Mouse (Mus musculus): Measurements from ENCODE around the gene Wdr90. TPM values are rescaled to one million over a fixed set of nuclear protein-coding genes. Genes with fewer than 3 reads are reported as not detected.
A peak's percentile ranks its signal among the peaks of the same experiment; 100 is the strongest.
"Not testable (repeated sequence)": the region's sequence is repeated elsewhere in the genome, so short reads cannot be mapped to it uniquely, and the experiment has no call there.

Wdr90 gene
- total RNA-seq, 2 experiments from 2014 or later: 24.0 to 25.8 TPM

- no peak for DNase-seq (ENCODE audit: low spot score in 2 of 2)
Measured at GRCm38 (mm10) chr17:25809606-25810340, 51.5 kb downstream of the Wdr90 start.

GRCm38 (mm10) chr17:25808789-25809605, 52.3 kb downstream of the Wdr90 start, which contains the start of gene Fbxl16:
TSS of gene Fbxl16 (plus strand) at chr17:25809085.
- DNase-seq (ENCODE audit: low spot score in 2 of 2): peak; percentile 86 to 93

- no peak for DNase-seq (ENCODE audit: low spot score in 2 of 2)
Measured at GRCm38 (mm10) chr17:25808028-25808427, 53.3 kb downstream of the Wdr90 start.

GRCm38 (mm10) chr17:25807452-25807851, 53.8 kb downstream of the Wdr90 start:
- not testable (repeated sequence) for DNase-seq (ENCODE audit: low spot score in 2 of 2)

GRCm38 (mm10) chr17:25806507-25806906, 54.8 kb downstream of the Wdr90 start:
- no peak for DNase-seq (ENCODE audit: low spot score in 2 of 2)

DNA sequence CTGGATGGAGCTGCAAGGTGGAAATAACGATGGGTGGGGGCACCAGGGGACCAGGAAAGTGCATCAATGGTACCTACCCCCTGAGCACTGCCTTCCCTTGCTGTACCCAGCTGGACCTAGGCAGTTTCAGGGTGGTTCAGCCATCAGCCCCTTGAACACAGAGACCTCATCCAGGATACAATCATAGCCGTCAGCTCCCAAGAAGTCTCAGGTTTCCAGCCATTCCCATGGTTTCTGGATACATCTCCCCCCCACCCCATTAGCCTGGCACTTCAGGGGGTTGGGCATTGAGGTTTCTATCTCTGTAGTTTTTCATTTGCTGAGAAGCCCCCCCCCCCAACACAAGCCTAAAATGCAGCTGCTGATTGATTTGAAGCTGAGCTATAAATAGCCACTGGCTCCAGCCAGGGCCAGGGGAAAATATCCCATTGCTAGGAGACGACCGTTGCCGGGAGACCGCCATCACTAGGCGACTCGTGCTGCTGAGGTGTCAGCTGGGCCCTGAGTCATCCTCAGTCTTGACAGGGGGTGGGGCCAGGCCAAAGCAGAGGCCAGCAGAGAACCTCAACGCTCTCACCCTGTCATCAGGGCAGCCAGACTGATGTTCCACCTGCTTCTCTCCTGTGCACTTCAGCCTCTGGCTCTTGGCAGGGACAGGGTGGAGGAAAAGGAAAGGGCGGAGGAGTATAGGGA, 58.3 kb downstream of the Wdr90 start:
- peak; percentile 81 to 90 for DNase-seq (ENCODE audit: low spot score in 2 of 2)

- peak; percentile 67 to 82 for DNase-seq (ENCODE audit: low spot score in 2 of 2)
Measured at GRCm38 (mm10) chr17:25801029-25801428, 60.3 kb downstream of the Wdr90 start.

DNA sequence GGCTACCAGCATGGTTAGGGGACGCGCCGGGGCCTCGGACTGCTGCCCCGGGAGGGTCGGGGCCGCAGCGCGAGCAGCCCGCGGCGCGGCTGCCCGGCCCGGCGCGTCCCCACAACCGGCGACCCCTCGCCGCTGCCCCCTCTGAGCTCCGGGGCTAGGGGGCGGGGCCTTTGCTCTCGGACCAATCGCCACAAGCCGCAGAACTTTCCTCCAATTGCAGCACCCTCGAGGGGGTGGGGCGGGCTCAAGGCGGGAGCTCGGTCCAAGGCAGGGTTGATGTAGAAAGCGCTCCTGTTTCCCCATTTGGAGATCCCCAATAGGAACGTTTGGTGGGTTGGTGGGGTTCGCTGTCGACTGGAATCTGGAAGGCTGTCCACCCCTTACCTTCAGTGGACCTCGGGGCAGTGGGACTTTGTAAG, 64.3 kb downstream of the Wdr90 start, which contains the start of gene Metrn:
Metrn (minus strand) TSS at position 186 of the 419 bp plus-strand sequence.
- DNase-seq (ENCODE audit: low spot score in 2 of 2): peak in 1 of 2 experiments; percentile 79

GRCm38 (mm10) chr17:25796211-25796771, 65.0 kb downstream of the Wdr90 start:
- DNase-seq (ENCODE audit: low spot score in 2 of 2): no peak

DNA sequence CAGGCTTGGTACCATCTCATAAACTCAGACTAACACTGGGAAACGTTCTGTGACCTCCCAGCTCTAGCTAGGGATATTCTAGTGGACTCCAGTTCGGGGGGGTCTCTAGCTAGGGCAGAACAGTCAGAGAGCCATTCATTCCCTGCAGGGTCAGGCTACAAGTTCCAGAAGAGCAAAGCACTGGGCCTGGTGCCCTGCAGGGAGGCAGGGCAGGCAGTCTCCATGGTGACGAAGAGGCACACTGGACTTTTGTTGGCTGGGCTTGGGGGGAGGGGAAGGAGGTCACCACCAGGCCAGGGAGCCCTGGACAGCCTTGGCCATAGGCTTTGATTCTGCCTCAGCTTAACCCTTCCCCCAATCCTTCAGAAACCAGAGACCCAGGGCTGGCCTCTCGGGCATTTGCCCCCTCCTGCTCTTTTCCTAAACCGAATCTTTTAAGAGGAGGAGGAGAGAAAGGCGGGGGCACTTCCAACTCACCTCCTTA, 65.7 kb downstream of the Wdr90 start, which contains the start of gene AC134908.4:
AC134908.4 (minus strand) TSS at position 51 of the 484 bp plus-strand sequence.
- DNase-seq (ENCODE audit: low spot score in 2 of 2): peak in 1 of 2 experiments; percentile 73

DNA sequence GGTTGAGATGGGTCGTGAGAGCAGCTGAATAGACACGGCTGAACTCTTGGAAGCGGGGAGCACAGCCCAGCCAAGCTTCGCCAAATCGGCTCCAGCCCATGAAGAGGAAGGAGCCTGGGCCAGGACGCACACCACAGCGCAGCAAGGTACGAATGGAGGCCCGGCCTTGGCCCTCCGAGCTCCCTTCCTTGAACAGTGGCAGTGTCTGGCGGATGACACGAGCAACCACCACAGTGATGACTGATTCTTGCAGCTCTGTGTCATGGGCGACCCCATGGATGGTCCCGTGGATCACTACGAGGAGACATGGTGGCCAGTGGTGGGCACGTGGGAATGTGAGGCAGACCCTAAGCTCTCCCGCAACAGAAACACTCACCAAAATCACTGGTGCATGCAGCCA, 66.3 kb downstream of the Wdr90 start:
- DNase-seq (ENCODE audit: low spot score in 2 of 2): no peak

Small RNAs within 50 kb of the gene (microRNA-seq; reads per million reads assigned to microRNA genes)
- 1.6 to 3.4 reads per million in 2 experiments for gene Mir3082

Other genes with a start within 250 kb of the Wdr90 start
- 100 to 1,000 TPM in 1 of 2 experiments, 10 to 100 TPM in 1; 78.0 to 103 TPM for gene Gng13, start 144.3 kb downstream of the Wdr90 start, total RNA-seq (2021)
- gene Chtf18, start 134.1 kb downstream of the Wdr90 start, total RNA-seq (2021): 1 to 10 TPM; 3.1 to 3.3 TPM
- gene Rpusd1, start 133.8 kb downstream of the Wdr90 start, total RNA-seq (2021): 10 to 100 TPM; 29.9 to 32.8 TPM
- under 1 TPM in 1 of 2 experiments, not detected in 1; 0.12 TPM for gene Mslnl, start 125.5 kb downstream of the Wdr90 start, total RNA-seq (2021)
- 1 to 10 TPM; 1.2 to 1.8 TPM for gene Msln, start 107.1 kb downstream of the Wdr90 start, total RNA-seq (2021)
- 10 to 100 TPM; 27.6 to 35.3 TPM for gene Narfl, start 87.7 kb downstream of the Wdr90 start, total RNA-seq (2021)
- gene Haghl, start 75.8 kb downstream of the Wdr90 start, total RNA-seq (2021): 100 to 1,000 TPM; 125 to 128 TPM
- under 1 TPM in 1 of 2 experiments, not detected in 1; 0.30 TPM for gene Ccdc78, start 74.9 kb downstream of the Wdr90 start, total RNA-seq (2021)
- 10 to 100 TPM; 80.2 to 80.3 TPM for gene Fam173a, start 68.6 kb downstream of the Wdr90 start, total RNA-seq (2021)
- not detected for gene AC134908.4, start 65.8 kb downstream of the Wdr90 start, total RNA-seq (2021)
- gene Metrn, start 64.4 kb downstream of the Wdr90 start, total RNA-seq (2021): 10 to 100 TPM; 82.0 to 86.9 TPM
- 100 to 1,000 TPM; 414 to 418 TPM for gene Fbxl16, start 52.4 kb downstream of the Wdr90 start, total RNA-seq (2021)
- gene Wdr24, start 37.9 kb downstream of the Wdr90 start, total RNA-seq (2021): 10 to 100 TPM; 21.7 to 23.4 TPM
- gene Jmjd8, start 32.6 kb downstream of the Wdr90 start, total RNA-seq (2021): 10 to 100 TPM; 64.3 to 65.0 TPM
- 100 to 1,000 TPM; 155 to 157 TPM for gene Stub1, start 28.1 kb downstream of the Wdr90 start, total RNA-seq (2021)
- gene Rhbdl1, start 24.2 kb downstream of the Wdr90 start, total RNA-seq (2021): 10 to 100 TPM; 84.4 to 97.5 TPM
- 10 to 100 TPM; 26.7 to 31.1 TPM for gene Gm20683, start 19.7 kb downstream of the Wdr90 start, total RNA-seq (2021)
- gene Rhot2, start 16.6 kb downstream of the Wdr90 start, total RNA-seq (2021): 10 to 100 TPM; 95.6 to 97.8 TPM
- 10 to 100 TPM; 29.2 to 39.0 TPM for gene Mcrip2, start 7.3 kb upstream of the Wdr90 start, total RNA-seq (2021)
- gene Mettl26, start 13.6 kb upstream of the Wdr90 start, total RNA-seq (2021): 10 to 100 TPM; 39.3 to 44.7 TPM
- 1 to 10 TPM; 1.8 to 2.3 TPM for gene Wfikkn1, start 19.4 kb upstream of the Wdr90 start, total RNA-seq (2021)
- 10 to 100 TPM; 48.6 to 52.2 TPM for gene Rab40c, start 58.2 kb upstream of the Wdr90 start, total RNA-seq (2021)
- 100 to 1,000 TPM; 160 to 168 TPM for gene Pigq, start 83.4 kb upstream of the Wdr90 start, total RNA-seq (2021)
- not detected for gene Nhlrc4, start 83.5 kb upstream of the Wdr90 start, total RNA-seq (2021)
- gene A930017K11Rik, start 91.1 kb upstream of the Wdr90 start, total RNA-seq (2021): under 1 TPM in 1 of 2 experiments, not detected in 1; 0.14 TPM
- 10 to 100 TPM; 44.4 to 46.2 TPM for gene Capn15, start 124.3 kb upstream of the Wdr90 start, total RNA-seq (2021)
- 10 to 100 TPM; 82.3 to 85.1 TPM for gene Rab11fip3, start 208.1 kb upstream of the Wdr90 start, total RNA-seq (2021)
- 10 to 100 TPM; 23.6 to 24.2 TPM for gene Decr2, start 228.8 kb upstream of the Wdr90 start, total RNA-seq (2021)
- gene Nme4, start 234.1 kb upstream of the Wdr90 start, total RNA-seq (2021): 1 to 10 TPM; 2.4 to 4.2 TPM